Mouse (Mus musculus) adrenal gland (tissue): ENCODE data around the gene Rhof.

ENCODE experiments used
- intact Hi-C: fragments of 180-260 bp; cut with DNase I; formaldehyde crosslinking; loops from one replicate; pipeline ENCODE4 v1.15.1; 2025

Rhof gene

GRCm38 (mm10) chr5:123117773-123118172, 14.7 kb downstream of the Rhof start:
- intact Hi-C loops = loop anchor here (2.0 kb wide), 1 partner anchor 53 kb away; no protein-coding TSS in a partner anchor

- intact Hi-C loops = loop anchor here (2.0 kb wide), 1 partner anchor 54 kb away; no protein-coding TSS in a partner anchor
These were observed 15.2 kb downstream of the Rhof start for GRCm38 (mm10) chr5:123117257-123117656.

- intact Hi-C loops = loop anchor here (2.0 kb wide), 1 partner anchor 55 kb away; no protein-coding TSS in a partner anchor
These were observed 16.4 kb downstream of the Rhof start for GRCm38 (mm10) chr5:123116080-123116479.

GRCm38 (mm10) chr5:123114924-123115323, 17.6 kb downstream of the Rhof start:
- intact Hi-C loops = loop anchor here (2.0 kb wide), 1 partner anchor 50 kb away; no protein-coding TSS in a partner anchor

GRCm38 (mm10) chr5:123114109-123114508, 18.4 kb downstream of the Rhof start:
- intact Hi-C loops = loop anchor here (2.0 kb wide), 1 partner anchor 49 kb away; no protein-coding TSS in a partner anchor

GRCm38 (mm10) chr5:123110296-123110721, 22.2 kb downstream of the Rhof start:
- intact Hi-C loops = no loop called here

GRCm38 (mm10) chr5:123109452-123110203, 22.9 kb downstream of the Rhof start:
- intact Hi-C loops = no loop called here

GRCm38 (mm10) chr5:123104769-123105168, 27.7 kb downstream of the Rhof start:
- intact Hi-C loops = no loop called here

- intact Hi-C loops = no loop called here
These were observed 28.9 kb downstream of the Rhof start for GRCm38 (mm10) chr5:123103556-123103955.

GRCm38 (mm10) chr5:123102376-123102775, 30.1 kb downstream of the Rhof start:
- intact Hi-C loops = no loop called here

GRCm38 (mm10) chr5:123098487-123098886, 34.0 kb downstream of the Rhof start:
- intact Hi-C loops = no loop called here

- intact Hi-C loops = no loop called here
These were observed 36.2 kb downstream of the Rhof start for GRCm38 (mm10) chr5:123096299-123096698.

GRCm38 (mm10) chr5:123094238-123094991, 38.1 kb downstream of the Rhof start:
- intact Hi-C loops = no loop called here

GRCm38 (mm10) chr5:123093077-123093633, 39.3 kb downstream of the Rhof start:
- intact Hi-C loops = no loop called here

- intact Hi-C loops = no loop called here
These were observed 41.8 kb downstream of the Rhof start for GRCm38 (mm10) chr5:123090560-123091306.

- intact Hi-C loops = no loop called here
These were observed 43.7 kb downstream of the Rhof start for GRCm38 (mm10) chr5:123088784-123089183.

GRCm38 (mm10) chr5:123086501-123086900, 46.0 kb downstream of the Rhof start:
- intact Hi-C loops = no loop called here

- intact Hi-C loops = no loop called here
These were observed 49.0 kb downstream of the Rhof start for GRCm38 (mm10) chr5:123083340-123084050.

GRCm38 (mm10) chr5:123080510-123080909, 52.0 kb downstream of the Rhof start:
- intact Hi-C loops = no loop called here

GRCm38 (mm10) chr5:123080041-123080440, 52.5 kb downstream of the Rhof start:
- intact Hi-C loops = no loop called here
